25 mouse cellular contexts compared by ENCODE assay signal in the genomic region with DNA sequence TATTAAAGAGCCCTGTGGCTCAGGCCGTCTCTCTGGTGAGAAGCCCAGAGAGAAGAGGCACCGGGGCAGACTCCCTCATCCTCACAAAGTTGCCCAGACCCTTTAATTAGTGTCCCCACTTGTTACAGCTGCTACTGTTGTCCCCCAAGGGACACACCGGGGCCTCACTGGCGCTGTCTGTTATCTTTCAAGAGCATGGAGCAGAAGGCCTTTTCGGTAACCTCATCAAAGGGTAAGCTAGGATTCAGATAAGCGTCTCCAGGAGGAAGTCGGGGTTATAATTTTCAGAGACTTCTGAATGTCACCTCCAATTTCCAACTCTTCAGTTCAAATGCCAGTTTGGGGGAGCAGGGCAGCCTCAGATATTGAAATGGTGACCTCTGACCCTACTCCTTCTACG.
DNase-seq lines count a peak whose midpoint lies in the region; ATAC-seq and TF ChIP-seq lines count a peak whose summit lies in the region.
"Had no signal": no experiment of that assay in that cellular context is flagged by ENCODE, and none has a peak within 500 bp of the region (broad histone marks: within the 10 kb centered on the region; RNA-seq: fewer than 3 reads in every experiment).

No protein-coding gene starts in this region.

- 87% methylated on average over 8 of the region's 8 CpGs for WGBS in forebrain, embryonic 10.5 days
- 80% methylated on average over 8 of the region's 8 CpGs for WGBS in forebrain, postnatal 0 days
- WGBS in liver, postnatal 0 days (ENCODE audit: insufficient replicate concordance): 43% methylated on average over 8 of the region's 8 CpGs
- WGBS in embryonic facial prominence, embryonic 10.5 days: 60% methylated on average over 8 of the region's 8 CpGs
- 31% methylated on average over 8 of the region's 8 CpGs for WGBS in liver, embryonic 16.5 days (ENCODE audit: insufficient replicate concordance)

- no peak overlapping the region for H3K4me3 ChIP-seq in forebrain, embryonic 10.5 days
- H3K4me3 ChIP-seq in forebrain, postnatal 0 days (ENCODE audit: low read depth, low read length): no peak overlapping the region
- H3K4me3 ChIP-seq in liver, postnatal 0 days (ENCODE audit: low read depth, low read length): no peak overlapping the region
- H3K4me3 ChIP-seq in embryonic facial prominence, embryonic 10.5 days: no peak overlapping the region
- no peak overlapping the region for H3K4me3 ChIP-seq in liver, embryonic 16.5 days (ENCODE audit: low read depth, low read length)
- H3K4me3 ChIP-seq: heart, embryonic 15.5 days; kidney, embryonic 15.5 days; limb, embryonic 12.5 days; midbrain, embryonic 13.5 days had no signal

- ATAC-seq in forebrain, postnatal 0 days: no peak
- no peak for ATAC-seq in liver, postnatal 0 days
- ATAC-seq in liver, embryonic 16.5 days (ENCODE audit: low read depth): peak; percentile 71
- ATAC-seq: forebrain, embryonic 16.5 days; hindbrain, postnatal 0 days; intestine, embryonic 16.5 days; midbrain, embryonic 13.5 days had no signal

- H3K4me2 ChIP-seq in forebrain, postnatal 0 days (ENCODE audit: low read depth): no peak overlapping the region
- no peak overlapping the region for H3K4me2 ChIP-seq in liver, postnatal 0 days (ENCODE audit: low read depth, low read length)
- H3K4me2 ChIP-seq in liver, embryonic 16.5 days (ENCODE audit: low read depth, low read length): peak overlapping the region; percentile 30; the same call in 1 of the 2 replicates
- H3K4me2 ChIP-seq: heart, embryonic 15.5 days; kidney, embryonic 15.5 days; limb, embryonic 12.5 days; midbrain, embryonic 13.5 days had no signal

- no peak for TF ChIP-seq EP300 in liver, postnatal 0 days (IDR thresholded peaks at IDR 0.05; ENCODE audit: low read depth)

- no peaks in the 10 kb centered on the region for H3K36me3 ChIP-seq in forebrain, embryonic 10.5 days (replicated peaks)
- no peaks in the 10 kb centered on the region for H3K36me3 ChIP-seq in forebrain, postnatal 0 days (ENCODE audit: insufficient read depth)
- no peaks in the 10 kb centered on the region for H3K36me3 ChIP-seq in liver, postnatal 0 days (replicated peaks; ENCODE audit: insufficient read depth, low read length)
- H3K36me3 ChIP-seq in embryonic facial prominence, embryonic 10.5 days (replicated peaks): no peaks in the 10 kb centered on the region
- no peaks in the 10 kb centered on the region for H3K36me3 ChIP-seq in liver, embryonic 16.5 days (ENCODE audit: control insufficient read depth, insufficient read depth)
- H3K36me3 ChIP-seq: heart, embryonic 15.5 days; kidney, embryonic 15.5 days; limb, embryonic 12.5 days; midbrain, embryonic 13.5 days had no signal

- no peak for DNase-seq in forebrain, embryonic 10.5 days (ENCODE audit: extremely low spot score, low spot score)
- no peak for DNase-seq in forebrain, postnatal 0 days
- peak; percentile 65 for DNase-seq in liver
- no peak for DNase-seq in liver, postnatal 0 days
- DNase-seq in embryonic facial prominence, embryonic 10.5 days (ENCODE audit: low spot score): peak; percentile 8
- no peak for DNase-seq in frontal cortex, postnatal 36 days (ENCODE audit: low spot score in 2 of 2)
- no peak for DNase-seq in cerebellum, adult 11 months
- DNase-seq: adrenal gland, adult 2 months; cerebellum, adult 9-11 months; heart, postnatal 4 days; kidney, postnatal 36 days; layer of hippocampus, postnatal 36 days; lung, adult 2 months; lung, postnatal 14 days; thymus, adult 2 months; thymus, postnatal 4 days had no signal

- no peaks in the 10 kb centered on the region for H3K4me1 ChIP-seq in forebrain, embryonic 10.5 days
- H3K4me1 ChIP-seq in forebrain, postnatal 0 days (ENCODE audit: insufficient read depth): no peaks in the 10 kb centered on the region
- H3K4me1 ChIP-seq in liver, postnatal 0 days (ENCODE audit: insufficient read depth): no peaks in the 10 kb centered on the region
- H3K4me1 ChIP-seq in embryonic facial prominence, embryonic 10.5 days: peaks cover 13% of the 10 kb centered on the region
- H3K4me1 ChIP-seq in liver, embryonic 16.5 days (ENCODE audit: control insufficient read depth, low read depth, low read length): no peaks in the 10 kb centered on the region; the same call in 1 of the 2 replicates
- H3K4me1 ChIP-seq: heart, embryonic 15.5 days; kidney, embryonic 15.5 days; limb, embryonic 12.5 days had no signal

- TF ChIP-seq CTCF in forebrain, postnatal 0 days (IDR thresholded peaks at IDR 0.05; ENCODE audit: low read depth): no peak
- TF ChIP-seq CTCF in liver, postnatal 0 days (IDR thresholded peaks at IDR 0.05; ENCODE audit: low read depth): no peak

- H3K27me3 ChIP-seq in forebrain, embryonic 10.5 days (ENCODE audit: poor library complexity, severe bottlenecking): no peaks in the 10 kb centered on the region
- no peaks in the 10 kb centered on the region for H3K27me3 ChIP-seq in forebrain, postnatal 0 days (ENCODE audit: insufficient read depth, low read length)
- no peaks in the 10 kb centered on the region for H3K27me3 ChIP-seq in liver, postnatal 0 days (ENCODE audit: insufficient read depth, low read length)
- H3K27me3 ChIP-seq in embryonic facial prominence, embryonic 10.5 days (replicated peaks; ENCODE audit: low read depth, poor library complexity, severe bottlenecking): no peaks in the 10 kb centered on the region
- no peaks in the 10 kb centered on the region for H3K27me3 ChIP-seq in liver, embryonic 16.5 days (ENCODE audit: control insufficient read depth, insufficient read depth, low read depth, low read length)
- H3K27me3 ChIP-seq: heart, embryonic 15.5 days; kidney, embryonic 15.5 days; limb, embryonic 12.5 days; midbrain, embryonic 13.5 days had no signal

- no peaks in the 10 kb centered on the region for H3K9me3 ChIP-seq in forebrain, embryonic 10.5 days
- H3K9me3 ChIP-seq in forebrain, postnatal 0 days (ENCODE audit: low read length): no peaks in the 10 kb centered on the region
- H3K9me3 ChIP-seq in liver, postnatal 0 days (ENCODE audit: low read length): no peaks in the 10 kb centered on the region
- H3K9me3 ChIP-seq in embryonic facial prominence, embryonic 10.5 days: no peaks in the 10 kb centered on the region
- H3K9me3 ChIP-seq in liver, embryonic 16.5 days (replicated peaks; ENCODE audit: control insufficient read depth, low read length): no peaks in the 10 kb centered on the region
- H3K9me3 ChIP-seq: heart, embryonic 15.5 days; kidney, embryonic 15.5 days; limb, embryonic 12.5 days; midbrain, embryonic 13.5 days had no signal

- no peak overlapping the region for H3K9ac ChIP-seq in forebrain, postnatal 0 days
- H3K9ac ChIP-seq in liver, postnatal 0 days (replicated peaks): no peak overlapping the region
- no peak overlapping the region for H3K9ac ChIP-seq in liver, embryonic 16.5 days (ENCODE audit: low read depth, low read length)
- H3K9ac ChIP-seq: heart, embryonic 15.5 days; kidney, embryonic 15.5 days; limb, embryonic 12.5 days; midbrain, embryonic 13.5 days had no signal

- H3K27ac ChIP-seq in forebrain, embryonic 10.5 days: peak overlapping the region; percentile 35; the same call in 1 of the 2 replicates
- no peak overlapping the region for H3K27ac ChIP-seq in forebrain, postnatal 0 days (ENCODE audit: low read depth, low read length)
- H3K27ac ChIP-seq in liver, postnatal 0 days (ENCODE audit: low read depth): no peak overlapping the region
- H3K27ac ChIP-seq in embryonic facial prominence, embryonic 10.5 days (replicated peaks): peak overlapping the region; percentile 51; the same call in 1 of the 2 replicates
- no peak overlapping the region for H3K27ac ChIP-seq in liver, embryonic 16.5 days (ENCODE audit: low read length)
- H3K27ac ChIP-seq: heart, embryonic 15.5 days; hindbrain, postnatal 0 days; kidney, embryonic 15.5 days; limb, embryonic 12.5 days; midbrain, embryonic 13.5 days; stomach, postnatal 0 days had no signal

Comparison
In these comparisons a context has a peak if more than half of its experiments do, and no peak if none do; other contexts are left out.
1. DNase-seq: peak in liver (single experiment) and embryonic facial prominence, embryonic 10.5 days (single experiment); none in forebrain, embryonic 10.5 days (single experiment), forebrain, postnatal 0 days (single experiment), liver, postnatal 0 days (single experiment), frontal cortex, postnatal 36 days (0 of 2) and cerebellum, adult 11 months (single experiment).
2. H3K27ac ChIP-seq: peak in forebrain, embryonic 10.5 days (single experiment) and embryonic facial prominence, embryonic 10.5 days (single experiment); none in forebrain, postnatal 0 days (single experiment), liver, postnatal 0 days (single experiment) and liver, embryonic 16.5 days (single experiment).